Mouse (Mus musculus): ENCODE measurements around the gene Nfu1. TPM values are rescaled to one million over a fixed set of nuclear protein-coding genes. Genes with fewer than 3 reads are reported as not detected.

Nfu1 gene
- polyA plus RNA-seq, 1 experiment from 2014 or later = 86.0 TPM

Other genes starting within 250 kb of the Nfu1 start
- gene Anxa4, start 215.7 kb upstream of the Nfu1 start, polyA plus RNA-seq (2015; fragmentation: Nextera tagmentation; extraction: Ambion mirVana) = 120 and 130 TPM in 2 replicates
- gene Aak1, start 159.7 kb upstream of the Nfu1 start, polyA plus RNA-seq (2015; fragmentation: Nextera tagmentation; extraction: Ambion mirVana) = 12.0 and 17.2 TPM in 2 replicates
- 20.5 and 20.9 TPM in 2 replicates for gene Gfpt1, start 33.6 kb downstream of the Nfu1 start, polyA plus RNA-seq (2015; fragmentation: Nextera tagmentation; extraction: Ambion mirVana)
- gene D6Ertd527e, start 95.5 kb downstream of the Nfu1 start, polyA plus RNA-seq (2015; fragmentation: Nextera tagmentation; extraction: Ambion mirVana) = 0.36 and 0.42 TPM in 2 replicates